25 mouse cellular contexts compared by ENCODE assay signal in genomic region chr10:40419841-40420240, GRCm38 (mm10).
DNase-seq lines count a peak whose midpoint lies in the region; ATAC-seq and TF ChIP-seq lines count a peak whose summit lies in the region.
"Had no signal": no experiment of that assay in that cellular context is flagged by ENCODE, and none has a peak within 500 bp of the region (broad histone marks: within the 10 kb centered on the region; RNA-seq: fewer than 3 reads in every experiment).

No protein-coding gene starts in this region.

- DNase-seq in heart, adult 11 months = peak; percentile 62
- DNase-seq in heart, adult 18-20 months = no peak
- peak; percentile 43 to 72 for DNase-seq in thymus, adult 18-20 months
- DNase-seq in thymus, postnatal 4 days = peak; percentile 64
- DNase-seq in left cerebral cortex, adult 2 months (ENCODE audit: extremely low spot score in 1 of 2, low spot score in 2 of 2) = no peak
- no peak for DNase-seq in adipocyte (ENCODE audit: low spot score)
- DNase-seq in right cerebral cortex, postnatal 36 days (ENCODE audit: low spot score in 2 of 2) = no peak
- DNase-seq: adrenal gland, adult 8-10 months; cerebellum, adult 9-11 months; gastrocnemius, postnatal 10 days; heart, adult 2 months; heart, postnatal 36 days; kidney, adult 2 months; kidney, postnatal 14 days; left cerebral cortex, postnatal 4 days; liver; lung, postnatal 10 days; midbrain, embryonic 14.5 days had no signal

- intact Hi-C loops in left cerebral cortex, adult 2 months (cut with DNase I) = loop anchor here (5.0 kb wide), 1 partner anchor 43 kb away; no protein-coding TSS in a partner anchor

- no peak for TF ChIP-seq CTCF in left cerebral cortex, adult 2 months (IDR thresholded peaks at IDR 0.05)

- no peak overlapping the region for H3K27ac ChIP-seq in left cerebral cortex, adult 2 months
- H3K27ac ChIP-seq: embryonic facial prominence, embryonic 12.5 days; heart, adult 2 months; hindbrain, embryonic 15.5 days; neural tube, embryonic 15.5 days; stomach, embryonic 15.5 days had no signal

- H3K4me3 ChIP-seq in left cerebral cortex, adult 2 months = no peak overlapping the region
- H3K4me3 ChIP-seq: embryonic facial prominence, embryonic 12.5 days; heart, adult 2 months; hindbrain, embryonic 15.5 days; layer of hippocampus, adult 2 months; neural tube, embryonic 15.5 days; stomach, embryonic 15.5 days had no signal

- ATAC-seq in activated CD4-positive, CD25-positive, alpha-beta regulatory T cell, adult 4 months = peak; percentile 85
- ATAC-seq: forebrain, embryonic 14.5 days had no signal

Comparison
In these comparisons a context has a peak if more than half of its experiments do, and no peak if none do; other contexts are left out.
1. DNase-seq: peak in heart, adult 11 months (single experiment), thymus, adult 18-20 months (2 of 2) and thymus, postnatal 4 days (single experiment); none in heart, adult 18-20 months (0 of 2), left cerebral cortex, adult 2 months (0 of 2), adipocyte (single experiment) and right cerebral cortex, postnatal 36 days (0 of 2).